Mouse (Mus musculus) CH12F3 (cell line): Measurements from ENCODE around the gene Cd247.

Experiments
- in situ Hi-C: fragments of 300-500 bp; cut with MboI; formaldehyde crosslinking; loops from 2 replicates; pipeline ENCODE4 v1.14.3; 2020; ENCODE audit warnings: low sequenced_read_pairs

Cd247 gene

DNA sequence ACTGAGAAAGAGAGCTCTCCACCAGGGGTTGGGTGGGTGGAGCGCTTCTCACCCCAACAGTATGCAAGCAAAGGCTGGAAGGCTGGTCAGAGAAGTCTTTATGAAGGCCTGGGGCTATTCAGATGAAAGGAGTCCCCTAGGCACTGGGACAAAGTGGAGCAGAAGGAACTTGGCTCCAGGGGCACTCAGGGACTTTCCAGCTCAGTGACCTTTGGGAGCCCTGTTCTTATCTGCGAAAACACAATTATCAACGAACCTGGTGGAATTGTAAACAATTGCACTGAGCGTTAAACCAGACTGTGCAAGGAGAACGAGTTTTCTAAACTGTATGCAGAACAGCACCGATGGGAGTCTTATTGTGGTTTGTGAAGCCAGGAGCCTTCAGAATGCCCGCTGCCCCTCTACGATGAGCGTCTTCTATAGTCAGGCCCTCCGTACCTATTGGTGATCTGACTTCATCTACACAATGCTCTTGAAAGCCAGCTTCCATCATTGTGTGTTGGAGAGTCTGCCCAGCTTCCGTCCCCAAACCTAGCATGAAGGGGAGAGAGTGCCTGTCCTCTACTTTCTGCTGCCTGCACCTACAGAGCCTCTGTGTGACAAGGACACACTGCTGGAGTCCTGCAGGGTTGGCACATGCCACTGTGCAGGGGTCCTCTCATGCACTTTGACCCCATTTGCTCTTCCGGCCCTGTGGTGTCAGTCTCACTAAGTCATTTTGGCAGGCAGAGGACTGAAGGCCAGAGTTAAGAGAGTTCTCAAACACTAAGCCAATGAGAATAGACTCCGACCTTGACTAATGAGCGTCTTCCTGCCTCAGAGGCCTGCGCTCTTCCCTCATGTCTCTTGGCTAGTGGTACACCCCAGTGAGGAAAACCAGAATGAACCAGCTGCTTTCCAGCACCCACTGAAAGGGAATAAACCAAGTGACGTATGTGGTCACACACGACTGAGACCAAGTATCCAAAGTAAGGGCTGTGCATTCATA lies 61.3 kb downstream of the Cd247 start:
- in situ Hi-C loops: loop anchor here (10.0 kb wide), 1 partner anchor 305 kb away; no protein-coding TSS in a partner anchor

DNA sequence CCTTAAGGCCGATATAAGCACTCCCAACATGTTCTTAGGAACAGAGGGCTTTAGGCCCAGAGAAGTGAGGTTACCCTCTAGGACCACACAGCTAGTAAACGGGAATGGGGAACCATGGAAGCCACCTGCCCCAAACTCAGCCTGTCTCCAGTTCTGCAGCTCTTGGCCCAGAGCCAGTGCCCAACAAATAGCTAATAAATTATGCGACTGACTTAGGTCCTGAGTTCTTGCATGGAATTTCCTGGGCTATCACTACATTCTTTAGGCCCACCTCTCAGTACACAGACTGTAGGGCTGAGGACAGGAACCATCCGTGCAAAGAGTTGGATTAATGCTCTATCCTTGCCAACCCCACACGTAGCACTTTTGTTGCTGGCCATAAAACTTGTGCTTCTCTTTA lies 63.6 kb downstream of the Cd247 start:
- in situ Hi-C loops: loop anchor here (10.0 kb wide), 1 partner anchor 303 kb away; no protein-coding TSS in a partner anchor

DNA sequence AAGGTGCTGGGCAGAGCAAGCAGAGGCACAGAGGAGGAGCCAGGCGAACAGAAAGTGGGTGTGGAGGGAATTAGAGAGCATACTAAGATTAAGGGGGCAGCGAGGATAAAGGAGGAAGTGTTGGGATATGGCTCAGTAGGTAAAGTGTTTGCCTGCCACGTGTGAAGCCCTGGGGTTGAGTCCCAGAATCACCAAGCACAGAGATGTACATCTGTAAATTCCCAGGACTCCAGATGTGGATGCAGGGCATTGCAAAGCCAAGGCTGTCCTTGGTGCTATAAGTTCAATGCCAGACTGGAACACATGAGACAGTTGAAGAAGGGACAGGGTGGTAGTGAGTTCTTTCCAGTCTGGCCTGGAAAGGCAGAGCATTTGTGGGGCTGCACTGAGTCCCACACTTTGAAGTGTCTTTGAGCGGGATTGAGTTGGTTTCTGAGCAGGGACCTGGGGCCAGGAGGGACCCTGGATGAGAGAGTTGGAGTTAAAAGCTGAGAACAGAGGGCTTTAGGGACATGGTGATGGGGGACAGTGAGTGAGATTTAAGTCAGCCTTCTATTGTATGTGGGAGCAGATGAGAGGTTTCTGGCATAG lies 64.7 kb downstream of the Cd247 start:
- in situ Hi-C loops: loop anchor here (10.0 kb wide), 1 partner anchor 302 kb away; no protein-coding TSS in a partner anchor

DNA sequence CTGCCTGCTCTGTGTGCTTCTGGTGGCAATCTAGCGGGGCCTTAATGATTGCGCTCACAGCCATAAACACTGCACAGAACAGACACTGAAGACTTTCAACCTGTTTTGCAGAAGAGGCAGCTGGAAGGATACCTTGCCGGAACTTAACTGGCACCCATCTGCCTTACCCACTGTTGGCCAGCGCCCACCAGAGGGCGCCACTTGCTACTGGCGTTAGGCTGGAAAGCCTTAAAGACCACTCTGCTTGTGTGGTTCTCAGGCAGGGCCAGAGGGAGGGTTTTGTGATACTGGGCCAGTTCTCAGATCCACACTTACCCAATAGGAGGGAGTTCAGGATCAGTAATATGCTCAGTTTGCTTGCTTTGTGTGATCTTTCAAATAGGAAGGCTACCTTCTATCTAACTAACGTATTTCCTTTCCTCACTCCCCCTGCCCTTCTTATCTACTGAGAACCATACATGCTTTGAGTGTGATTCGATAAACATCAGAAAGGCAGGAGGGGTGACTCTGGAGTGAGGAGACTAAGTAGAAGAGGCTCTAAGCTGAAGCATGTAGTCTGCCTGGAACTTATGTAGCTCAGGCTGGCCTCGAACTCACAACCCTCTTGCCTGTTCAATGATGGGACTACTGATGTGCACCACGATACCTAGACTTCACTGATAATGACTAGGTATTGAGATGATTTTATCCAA lies 65.4 kb downstream of the Cd247 start:
- in situ Hi-C loops: loop anchor here (10.0 kb wide), 1 partner anchor 301 kb away; no protein-coding TSS in a partner anchor

DNA sequence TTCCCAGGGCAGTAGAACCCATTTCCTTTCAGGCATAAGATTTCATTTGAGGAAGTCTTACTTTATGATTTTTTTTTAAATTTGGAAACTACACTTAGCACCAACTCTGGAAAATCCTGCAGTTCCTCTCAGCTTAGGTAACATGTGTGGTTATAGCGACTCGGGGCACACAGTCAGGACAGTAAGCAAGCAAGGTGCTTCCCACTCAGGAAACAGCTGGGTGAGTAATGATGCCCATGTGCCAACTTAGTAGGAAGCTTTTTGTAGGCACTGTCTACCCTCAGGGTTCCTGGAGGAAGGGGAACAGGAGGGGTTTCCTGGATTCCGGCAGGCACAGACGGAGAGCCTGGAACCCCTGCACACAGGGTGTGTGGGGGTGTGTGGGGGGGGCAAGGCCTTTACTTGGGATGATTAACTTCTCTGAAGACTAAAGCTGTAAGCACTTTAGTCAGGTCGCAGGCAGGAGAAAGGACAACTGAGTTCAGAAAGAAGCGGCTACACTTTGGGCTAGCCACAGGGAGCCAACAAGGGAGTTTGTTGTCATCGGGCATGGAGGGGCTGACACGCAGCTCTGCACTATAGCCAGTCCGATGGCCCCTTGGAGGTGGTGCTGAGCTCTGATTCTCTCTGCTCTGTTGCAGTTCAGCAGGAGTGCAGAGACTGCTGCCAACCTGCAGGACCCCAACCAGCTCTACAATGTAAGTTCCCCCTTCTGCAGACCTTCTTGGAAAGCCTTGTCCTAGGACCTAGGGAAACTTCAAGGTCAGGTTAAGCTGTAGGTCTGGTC lies 67.5 kb downstream of the Cd247 start:
- in situ Hi-C loops: loop anchor here (10.0 kb wide), 1 partner anchor 299 kb away; no protein-coding TSS in a partner anchor

DNA sequence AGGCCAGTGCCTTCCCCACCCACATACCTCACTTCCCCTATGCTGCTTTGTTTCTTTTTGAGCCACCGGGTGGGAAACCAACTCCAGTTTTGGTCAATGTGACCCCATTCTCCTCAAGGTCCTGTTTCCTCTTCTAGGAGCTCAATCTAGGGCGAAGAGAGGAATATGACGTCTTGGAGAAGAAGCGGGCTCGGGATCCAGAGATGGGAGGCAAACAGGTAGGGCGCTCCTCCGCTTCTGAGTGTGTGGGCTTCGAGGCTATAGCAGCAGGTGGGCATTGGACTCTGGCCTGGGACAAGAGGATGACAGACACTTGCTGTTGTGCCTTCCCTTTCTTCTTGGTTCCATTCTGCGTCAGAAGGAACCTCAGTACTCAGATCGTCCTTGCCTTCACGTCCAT lies 68.8 kb downstream of the Cd247 start:
- in situ Hi-C loops: loop anchor here (10.0 kb wide), 1 partner anchor 298 kb away; no protein-coding TSS in a partner anchor

DNA sequence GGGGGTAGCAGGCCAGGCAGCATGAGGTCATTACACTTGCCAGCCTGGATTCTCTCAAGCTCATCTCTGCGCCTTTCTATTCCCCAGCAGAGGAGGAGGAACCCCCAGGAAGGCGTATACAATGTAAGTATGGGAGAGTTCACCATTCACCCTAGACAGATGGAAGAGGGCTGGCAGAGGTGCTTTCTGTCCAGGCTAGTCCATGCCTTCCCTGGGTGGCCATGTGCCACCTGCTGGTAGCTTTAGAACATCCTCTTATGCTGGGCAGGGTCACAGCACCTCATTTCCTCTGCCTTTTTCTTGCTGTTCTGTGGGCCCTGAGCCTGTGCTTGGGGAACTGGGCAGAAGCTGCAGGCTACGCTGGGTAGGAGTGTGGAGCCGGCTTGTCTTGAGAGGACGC lies 69.9 kb downstream of the Cd247 start:
- in situ Hi-C loops: loop anchor here (10.0 kb wide), 1 partner anchor 296 kb away; no protein-coding TSS in a partner anchor

DNA sequence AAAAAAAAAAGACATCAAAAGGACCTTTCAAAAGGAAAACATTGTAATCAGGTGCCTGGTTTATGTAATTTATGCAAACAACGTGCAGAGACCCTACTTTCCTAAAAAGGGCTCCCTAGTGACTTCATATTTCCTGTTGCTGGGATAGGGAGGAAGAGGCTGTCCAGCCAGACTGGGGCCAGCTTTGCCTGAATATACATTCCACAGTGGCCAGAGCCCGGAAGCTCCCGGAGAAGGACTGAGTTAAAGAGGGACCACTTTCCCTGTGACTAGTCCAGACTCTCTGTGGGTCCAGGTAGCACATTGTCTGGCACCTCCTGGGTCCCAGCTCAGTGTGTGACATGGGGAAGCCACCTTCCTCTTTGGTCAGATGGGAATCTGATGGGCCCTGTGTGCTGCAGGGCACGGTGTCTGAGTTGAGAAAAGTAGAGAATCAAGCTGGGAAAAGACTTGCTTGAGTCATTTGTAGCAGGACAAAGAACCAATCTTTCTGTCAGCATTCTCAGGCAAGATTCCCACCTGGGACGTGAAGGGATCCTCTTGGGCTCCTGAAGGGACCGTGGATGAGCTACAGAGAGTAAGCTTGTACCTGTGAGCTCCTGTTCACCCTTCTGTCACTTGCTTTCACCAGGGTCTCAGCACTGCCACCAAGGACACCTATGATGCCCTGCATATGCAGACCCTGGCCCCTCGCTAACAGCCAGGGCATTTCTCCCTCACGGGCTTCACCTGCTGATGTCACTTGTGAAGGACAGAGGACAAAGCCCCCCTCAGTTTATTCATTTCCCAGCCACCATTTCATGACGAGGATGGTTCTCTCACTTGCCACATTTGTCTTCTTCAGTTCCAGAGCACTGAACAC lies 72.1 kb downstream of the Cd247 start:
- in situ Hi-C loops: no loop called here

DNA sequence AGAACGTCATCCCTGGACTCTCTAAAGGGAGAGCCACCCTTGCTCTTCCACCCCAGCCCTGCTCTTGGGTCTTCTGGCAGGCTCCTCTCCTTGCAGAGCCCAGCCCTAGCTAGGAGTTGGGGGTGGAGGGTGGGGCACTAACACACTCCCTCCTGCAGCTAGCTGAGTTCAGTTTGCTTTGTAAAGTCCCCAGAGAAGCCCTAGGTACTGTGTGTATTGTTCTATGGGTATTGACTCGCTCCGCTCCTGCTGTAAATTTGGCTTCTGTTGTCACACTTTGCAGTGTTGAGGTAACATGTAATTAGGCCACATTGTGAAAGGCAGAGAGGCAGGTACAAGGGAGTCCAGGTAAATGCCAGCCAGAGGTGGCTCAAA lies 72.7 kb downstream of the Cd247 start:
- in situ Hi-C loops: no loop called here

DNA sequence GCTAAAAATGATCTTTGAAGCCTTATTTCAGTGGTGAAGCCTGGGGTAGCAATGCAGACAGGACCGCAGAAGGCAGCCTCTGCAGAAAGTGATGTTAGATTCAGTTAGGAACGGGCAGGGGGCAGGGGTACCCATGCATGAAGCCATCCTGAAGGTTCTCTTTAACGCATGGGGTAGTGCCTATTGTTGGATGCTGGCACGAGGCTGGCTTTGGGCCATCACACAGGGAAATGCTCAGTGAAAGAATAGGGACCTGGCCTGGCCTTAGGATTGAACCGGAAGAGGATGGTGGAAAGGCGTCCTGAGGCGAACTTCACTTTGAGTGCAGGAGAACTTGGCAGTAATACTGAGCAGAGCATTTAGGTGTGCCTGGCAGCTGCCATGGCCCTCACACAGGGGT lies 73.6 kb downstream of the Cd247 start:
- in situ Hi-C loops: no loop called here

DNA sequence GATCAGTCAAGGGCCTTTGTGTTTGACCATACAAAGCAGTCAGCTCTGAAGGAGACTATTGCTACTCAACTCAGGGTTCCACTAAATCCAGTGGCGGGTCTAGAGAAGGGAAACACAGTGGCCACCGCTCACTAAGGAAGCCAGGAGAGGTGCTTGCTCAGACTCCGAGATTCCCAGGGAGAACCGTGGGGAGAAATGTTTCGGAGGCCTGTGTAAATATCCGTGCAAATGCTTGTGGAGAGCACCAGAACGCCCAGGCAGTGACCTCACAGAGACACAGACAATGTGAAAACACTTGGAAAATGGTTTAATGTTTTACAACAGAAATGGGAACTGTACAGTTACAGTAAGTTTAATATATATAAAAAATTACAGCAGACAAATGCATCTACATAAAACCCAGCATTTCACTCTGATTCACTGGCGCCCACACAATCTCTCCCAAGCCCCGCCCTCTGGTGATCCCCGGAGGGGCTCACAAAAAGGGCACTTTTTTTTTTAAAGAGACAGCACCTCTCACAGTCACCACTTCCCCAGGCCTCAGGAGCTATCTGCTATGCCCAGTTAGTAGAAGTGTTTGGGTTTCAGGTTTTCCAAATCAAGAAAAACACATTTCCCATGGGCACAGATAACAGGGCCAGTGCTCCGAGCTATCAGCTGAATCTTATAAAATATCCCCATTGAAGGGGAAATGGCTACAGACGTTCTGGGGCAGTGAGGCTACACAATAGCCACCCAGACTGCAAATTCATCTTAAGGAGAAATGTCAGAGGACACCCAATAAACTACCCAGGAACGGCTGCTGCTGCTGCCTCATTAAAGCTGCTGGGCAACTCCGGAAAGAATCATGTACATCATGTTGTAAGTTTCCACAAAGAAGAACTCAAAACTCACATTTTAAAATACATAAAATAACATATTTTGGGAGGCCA lies 76.6 kb downstream of the Cd247 start:
- in situ Hi-C loops: no loop called here

DNA sequence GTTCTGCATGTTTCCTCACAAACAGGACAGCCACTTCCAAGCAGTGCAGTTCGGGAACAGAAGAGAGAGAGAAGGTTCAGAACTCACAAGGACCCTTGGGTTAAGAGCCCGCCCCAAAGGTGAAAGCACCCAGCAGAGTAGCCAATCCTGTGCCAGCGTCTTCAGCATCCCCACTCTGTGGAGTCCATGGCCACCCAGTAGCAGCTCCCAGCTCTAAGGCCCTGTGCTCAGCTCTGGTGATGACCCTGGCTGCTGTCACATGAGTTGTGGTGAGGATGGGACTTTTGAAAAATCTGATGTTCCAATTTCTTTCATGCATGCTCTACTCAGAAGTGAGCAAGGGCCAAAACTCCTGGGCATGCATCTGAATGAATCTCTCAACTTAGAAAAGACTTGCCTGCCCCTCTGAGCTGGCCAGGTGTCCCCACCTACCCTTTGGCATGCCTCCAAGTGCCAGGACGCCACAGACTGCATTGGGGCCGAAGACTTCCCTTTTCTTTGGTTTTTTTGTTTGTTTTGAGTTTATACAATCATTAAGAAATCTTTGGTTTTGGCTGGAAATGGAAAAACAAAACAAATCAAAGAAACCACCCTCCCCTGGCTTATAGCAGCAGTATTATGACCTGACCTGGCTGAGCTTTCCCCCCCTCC lies 78.3 kb downstream of the Cd247 start:
- in situ Hi-C loops: no loop called here

DNA sequence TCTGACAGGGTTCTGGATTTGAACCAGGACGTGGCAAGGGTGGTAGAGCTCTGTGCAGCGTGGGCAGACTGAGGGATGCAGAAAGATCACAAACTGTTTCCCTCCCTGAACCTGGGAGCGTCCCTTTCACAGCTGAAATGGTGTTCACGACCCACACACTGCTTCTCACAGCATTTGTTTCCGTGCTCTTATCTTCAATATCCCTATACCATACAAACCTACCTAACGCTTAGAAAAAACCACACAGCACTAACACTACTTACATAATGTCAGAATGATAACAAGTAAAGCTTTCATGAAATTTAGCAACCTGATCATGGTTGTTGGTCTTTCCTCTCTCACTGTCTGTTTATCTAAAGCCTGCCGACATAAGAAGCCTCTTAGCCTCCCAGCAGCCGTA lies 80.2 kb downstream of the Cd247 start:
- in situ Hi-C loops: no loop called here

DNA sequence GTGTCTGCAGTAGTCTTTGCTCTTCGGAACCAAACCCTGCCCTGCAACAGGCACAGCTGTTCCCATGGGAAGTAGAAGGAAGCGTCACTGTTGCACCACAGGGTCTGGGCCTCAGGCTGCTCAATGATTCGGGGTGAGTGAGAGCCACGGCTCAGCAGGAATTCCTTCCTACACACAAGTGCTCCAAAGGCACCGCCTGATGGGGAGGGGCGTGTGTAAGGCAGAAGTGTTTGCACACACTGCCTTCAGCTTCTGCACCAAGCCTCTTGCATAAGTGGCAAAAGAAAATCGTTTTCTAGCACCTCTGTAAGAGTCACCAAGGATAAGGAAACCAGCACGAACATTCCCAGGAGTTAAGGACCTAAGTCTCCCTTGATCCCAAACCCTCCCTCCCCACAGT lies 86.2 kb downstream of the Cd247 start:
- in situ Hi-C loops: no loop called here

DNA sequence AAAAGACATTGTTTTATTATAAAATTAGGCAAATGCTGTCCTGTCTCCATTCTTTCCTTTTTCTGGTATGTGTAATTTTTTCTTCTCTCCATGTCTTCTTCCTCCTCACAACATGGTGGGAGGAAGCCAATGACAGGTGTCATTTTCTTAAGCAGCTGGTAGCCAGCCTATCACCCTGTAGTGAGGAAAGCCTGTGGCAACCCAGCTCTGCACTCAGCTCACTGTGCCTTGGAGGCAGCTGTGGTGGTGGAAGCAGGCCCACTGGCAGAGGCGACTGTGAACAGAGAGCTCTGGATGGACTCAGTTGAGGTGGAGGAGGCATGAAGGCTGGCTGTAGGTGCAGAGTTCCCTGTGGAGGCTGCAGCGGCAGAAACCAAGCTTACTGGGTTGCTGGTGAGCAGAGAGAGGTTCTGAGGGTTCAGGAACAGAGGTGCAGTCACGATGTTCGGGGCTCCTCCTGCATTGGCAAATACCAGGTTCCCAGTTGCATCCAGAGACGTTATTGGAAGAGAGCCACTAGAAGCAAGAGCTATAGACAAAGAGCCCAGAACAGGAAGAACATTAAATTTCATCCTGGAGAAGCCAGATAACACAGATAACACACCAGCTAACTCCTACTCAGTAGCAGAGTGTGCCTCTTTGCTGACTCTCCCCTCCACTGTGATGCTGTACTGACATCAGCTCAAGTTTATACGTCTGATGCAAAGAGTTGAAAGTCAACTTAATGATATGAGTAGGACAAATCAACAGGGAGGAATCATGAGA lies 87.2 kb downstream of the Cd247 start:
- in situ Hi-C loops: no loop called here

DNA sequence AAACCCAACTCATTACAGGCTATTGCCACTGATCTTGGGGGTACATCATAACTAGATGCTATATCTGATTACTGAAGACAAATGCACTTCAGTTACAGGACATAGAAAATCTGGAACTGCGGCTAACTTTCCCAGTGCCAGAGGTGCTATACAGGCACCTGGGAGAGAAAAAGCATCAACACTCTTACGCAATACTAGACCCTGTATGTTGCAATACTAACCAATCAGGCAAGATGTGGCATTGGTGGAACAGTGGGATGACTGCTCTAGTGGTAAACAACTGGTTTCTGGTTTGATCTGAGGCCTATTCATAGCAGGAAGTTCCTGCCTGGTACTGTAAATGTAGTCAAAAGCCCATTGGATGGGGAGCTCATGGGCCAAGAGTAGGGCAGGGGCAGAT lies 90.3 kb downstream of the Cd247 start:
- in situ Hi-C loops: no loop called here
